Mouse (Mus musculus) spleen, adult 2 months (tissue): ENCODE results near the gene H2-T3. TPM values are rescaled to one million over a fixed set of nuclear protein-coding genes. Genes with fewer than 3 reads are reported as not detected.
"Not testable (repeated sequence)": the region's sequence is repeated elsewhere in the genome, so short reads cannot be mapped to it uniquely, and the experiment has no call there.

Experiments used
- DNase-seq, 2 experiments: peaks; one replicate each; pipeline versions ENCODE4 v3.0.0 to v3.0.0-alpha.2; 2012 to 2021; ENCODE audit warnings: low spot score in 2 of 2, low read depth in 1 of 2
- H3K27ac ChIP-seq: fragments of 200-500 bp; 2 replicates; pipeline ENCODE4 v1.5.1; 2012; ENCODE audit warnings: low read length, inconsistent platforms; ENCODE audit not compliant: insufficient read depth
- H3K27me3 ChIP-seq: fragments of 200-500 bp; 2 replicates; pipeline ENCODE4 v1.6.1; 2012; ENCODE audit warnings: mild to moderate bottlenecking, moderate library complexity, low read length, inconsistent platforms; ENCODE audit not compliant: control insufficient read depth, insufficient read depth
- H3K36me3 ChIP-seq: fragments of 200-500 bp; 2 replicates; pipeline ENCODE4 v1.6.1; 2012; ENCODE audit warnings: mild to moderate bottlenecking, low read length, inconsistent platforms; ENCODE audit not compliant: control insufficient read depth, insufficient read depth
- H3K4me1 ChIP-seq: fragments of 200-500 bp; 2 replicates; pipeline ENCODE4 v1.6.1; 2011; ENCODE audit warnings: inconsistent platforms; ENCODE audit not compliant: control insufficient read depth, insufficient read depth, insufficient read length
- H3K4me3 ChIP-seq: fragments of 200-500 bp; 2 replicates; pipeline ENCODE4 v1.5.1; 2011; ENCODE audit warnings: mild to moderate bottlenecking, inconsistent platforms; ENCODE audit not compliant: insufficient read depth, insufficient read length; ENCODE audit errors: extremely low read depth
- CTCF ChIP-seq: fragments of 200-500 bp; IDR thresholded peaks from 2 replicates; pipeline ENCODE4 v1.5.1; 2011; ENCODE audit warnings: mild to moderate bottlenecking, inconsistent platforms; ENCODE audit not compliant: insufficient read depth, insufficient read length, insufficient replicate concordance; ENCODE audit errors: extremely low read depth
- POLR2A ChIP-seq: fragments of 200-500 bp; IDR thresholded peaks from 2 replicates; pipeline ENCODE4 v1.6.1; 2011; ENCODE audit warnings: low read depth, low read length, inconsistent platforms
- WGBS: fragments of 180-500 bp; shearing (Covaris S2); methylation state at CpG from one replicate; pipeline ENCODE4 v1.1.7; 2018; 5-methylcytosine and 5-hydroxymethylcytosine counted together
- polyA plus RNA-seq: library from polyadenylated mRNA; depleted of rRNA; stranded (reverse); fragments of >200 nt; gene quantifications from 2 replicates; pipeline ENCODE4 v1.2.3, GENCODE M21; 2012

The H2-T3 gene
- polyA plus RNA-seq, 1 experiment = not detected

GRCm38 (mm10) chr17:36168039-36168652 is 21.9 kb downstream of the H2-T3 start, which contains the start of gene Gm8909:
TSS of gene Gm8909 (minus strand) at chr17:36168537.
- Histone ChIP-seq H3K36me3 (no peaks in the 10 kb centered on the region), H3K4me1 (peaks cover 4% of the 10 kb centered on the region; the same call in 1 of the 2 replicates), H3K27me3 (peaks cover 15% of the 10 kb centered on the region), H3K4me3 (peak within 1 kb of the TSS; percentile 64), H3K27ac (no peak within 1 kb of the TSS)
- WGBS = 8% methylated on average over 62 of the region's 63 CpGs
- DNase-seq = no peak
- TF ChIP-seq CTCF (no peak), POLR2A (no peak)

GRCm38 (mm10) chr17:36167306-36168038 is 22.6 kb downstream of the H2-T3 start:
- Histone ChIP-seq H3K4me1 (peaks cover 4% of the 10 kb centered on the region; the same call in 1 of the 2 replicates), H3K4me3 (peak overlapping the region; percentile 64), H3K36me3 (no peaks in the 10 kb centered on the region), H3K27ac (no peak overlapping the region), H3K27me3 (peaks cover 15% of the 10 kb centered on the region)
- 4% methylated on average over 51 of the region's 51 CpGs for WGBS
- no peak for TF ChIP-seq CTCF
- TF ChIP-seq POLR2A = no peak
- DNase-seq = peak in 1 of 2 experiments; percentile 12

DNA sequence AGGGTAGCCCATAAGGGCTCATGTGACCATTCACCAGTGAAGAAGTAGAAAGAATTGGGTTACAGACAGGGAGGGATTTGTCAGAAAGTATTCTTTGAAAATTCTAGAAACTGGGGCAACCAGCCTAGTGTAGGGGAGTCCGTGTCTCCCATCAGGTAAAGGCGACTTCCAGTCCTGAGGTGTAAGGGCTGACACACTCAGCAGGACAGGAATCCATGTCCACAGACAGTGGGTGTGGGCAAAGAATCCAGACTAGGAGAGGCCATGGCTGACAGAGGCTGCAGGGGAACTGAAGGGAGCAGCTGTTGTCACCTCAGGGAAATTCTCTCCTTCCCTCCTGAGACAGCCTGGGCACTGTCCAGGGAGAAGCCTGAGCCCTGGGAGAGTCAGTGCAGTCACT is 23.2 kb downstream of the H2-T3 start:
- not testable (repeated sequence) for DNase-seq, H3K27ac ChIP-seq, H3K4me1 ChIP-seq, H3K4me3 ChIP-seq, H3K36me3 ChIP-seq
- H3K27me3 ChIP-seq = peaks cover 15% of the 10 kb centered on the region
- WGBS = 39% methylated on average over 2 of the region's 2 CpGs

- Histone ChIP-seq H3K27ac (no peak overlapping the region), H3K4me3 (peak overlapping the region; percentile 37; the same call in 1 of the 2 replicates), H3K36me3 (no peaks in the 10 kb centered on the region), H3K4me1 (peaks cover 2% of the 10 kb centered on the region; the same call in 1 of the 2 replicates), H3K27me3 (peaks cover 17% of the 10 kb centered on the region)
- DNase-seq = no peak
- TF ChIP-seq POLR2A = no peak
- no peak for TF ChIP-seq CTCF
- 2% methylated on average over 53 of the region's 56 CpGs for WGBS
These were observed 28.7 kb downstream of the H2-T3 start for GRCm38 (mm10) chr17:36161129-36162051.

- not testable (repeated sequence) for DNase-seq
- 22% methylated on average over 11 of the region's 11 CpGs for WGBS
- peaks cover 21% of the 10 kb centered on the region for H3K27me3 ChIP-seq
These were observed 31.8 kb downstream of the H2-T3 start for GRCm38 (mm10) chr17:36158264-36158663.

DNA sequence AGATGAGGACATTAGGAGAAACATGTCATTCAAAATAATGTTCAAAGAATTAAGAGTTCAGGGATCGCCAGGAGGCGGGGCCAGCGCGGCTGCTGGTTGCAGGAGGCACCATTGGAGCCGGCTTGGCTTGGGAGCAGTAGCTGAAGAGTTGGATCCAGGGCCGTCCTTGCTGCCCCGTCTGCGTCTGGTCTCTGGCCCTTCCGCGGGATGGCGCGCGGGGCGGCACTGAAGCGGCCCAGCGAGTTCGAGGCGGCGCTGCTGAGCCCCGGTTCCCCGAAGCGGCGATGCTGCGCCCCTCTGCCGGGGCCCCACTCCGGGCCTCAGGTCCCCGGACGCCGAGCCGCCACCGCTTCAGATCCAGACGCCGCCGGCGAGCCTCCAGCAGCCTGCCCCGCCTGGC is 32.3 kb downstream of the H2-T3 start:
- H3K4me3 ChIP-seq, H3K36me3 ChIP-seq, DNase-seq, H3K4me1 ChIP-seq, H3K27ac ChIP-seq: not testable (repeated sequence)
- H3K27me3 ChIP-seq = peaks cover 21% of the 10 kb centered on the region
- WGBS = 1% methylated on average over 36 of the region's 36 CpGs

More at GRCm38 (mm10) chr17:36158264-36158663, 31.8 kb downstream of the H2-T3 start:
- H3K4me1 ChIP-seq, H3K36me3 ChIP-seq, H3K27ac ChIP-seq, H3K4me3 ChIP-seq: not testable (repeated sequence)
